Comparison of ENCODE assay signal across 12 mouse cellular contexts in genomic region chr11:8495801-8496200, GRCm38 (mm10).
DNase-seq lines count a peak whose midpoint lies in the region; ATAC-seq lines count a peak whose summit lies in the region.
"Had no signal": no experiment of that assay in that cellular context is flagged by ENCODE, and none has a peak within 500 bp of the region (broad histone marks: within the 10 kb centered on the region; RNA-seq: fewer than 3 reads in every experiment).

No protein-coding gene starts in this region.

- no peak for DNase-seq in cerebellum, adult 8-10 months
- DNase-seq in intestine, embryonic 14.5 days (ENCODE audit: low spot score), result no peak
- peak; percentile 40 for DNase-seq in brain, adult 2 months (ENCODE audit: low read depth, low spot score)
- DNase-seq in cerebellum, postnatal 25 days, result peak; percentile 67 to 77
- DNase-seq in layer of hippocampus, adult 8-10 months (ENCODE audit: low spot score in 2 of 2), result no peak
- DNase-seq: heart, postnatal 36 days; kidney, postnatal 36 days; layer of hippocampus, postnatal 36 days had no signal

- H3K9ac ChIP-seq in intestine, embryonic 14.5 days (ENCODE audit: low read length), result no peak overlapping the region
- H3K9ac ChIP-seq in intestine, embryonic 16.5 days (ENCODE audit: low read depth, low read length), result no peak overlapping the region

- ATAC-seq in cerebellum, adult (ENCODE audit: insufficient number of reproducible peaks, low FRiP score, low TSS enrichment), result 0 out of 2 replicates have a peak, but pooled peaks have one; percentile 37
- ATAC-seq in intestine, embryonic 14.5 days (replicated peaks; ENCODE audit: low FRiP score, low TSS enrichment, low read depth), result no peak
- no peak for ATAC-seq in intestine, embryonic 16.5 days
- no peak for ATAC-seq in monocyte, adult 5-6 weeks (replicated peaks; ENCODE audit: insufficient number of reproducible peaks, low FRiP score, low TSS enrichment, poor library complexity, severe bottlenecking)
- ATAC-seq: intestine, postnatal 0 days had no signal

- no peak overlapping the region for H3K4me3 ChIP-seq in intestine, embryonic 14.5 days (ENCODE audit: low read depth, low read length)
- no peak overlapping the region for H3K4me3 ChIP-seq in intestine, embryonic 16.5 days (ENCODE audit: low read length)

- peaks cover 17% of the 10 kb centered on the region for H3K4me1 ChIP-seq in intestine, embryonic 14.5 days (replicated peaks; ENCODE audit: control insufficient read depth, insufficient read depth, low read length)
- peaks cover 30% of the 10 kb centered on the region for H3K4me1 ChIP-seq in intestine, embryonic 16.5 days (ENCODE audit: control insufficient read depth, insufficient read depth, low read length)

- no peaks in the 10 kb centered on the region for H3K27me3 ChIP-seq in intestine, embryonic 14.5 days (replicated peaks; ENCODE audit: control insufficient read depth, insufficient read depth, low read length)
- H3K27me3 ChIP-seq in intestine, embryonic 16.5 days (replicated peaks; ENCODE audit: control insufficient read depth, insufficient read depth, low read length), result no peaks in the 10 kb centered on the region

- 87% methylated on average over 7 of the region's 7 CpGs for WGBS in intestine, embryonic 14.5 days
- whole genome bisulfite sequencing in intestine, embryonic 16.5 days, result 85% methylated on average over 7 of the region's 7 CpGs

- peaks cover 34% of the 10 kb centered on the region for H3K36me3 ChIP-seq in intestine, embryonic 14.5 days (ENCODE audit: control insufficient read depth, insufficient read depth, low read length)
- H3K36me3 ChIP-seq in intestine, embryonic 16.5 days (ENCODE audit: control insufficient read depth, insufficient read depth, low read length), result peaks cover 24% of the 10 kb centered on the region

- peak overlapping the region; percentile 76; the same call in 1 of the 2 replicates for H3K27ac ChIP-seq in intestine, embryonic 14.5 days (ENCODE audit: low read depth)
- no peak overlapping the region for H3K27ac ChIP-seq in intestine, embryonic 16.5 days (ENCODE audit: low read length)

- no peaks in the 10 kb centered on the region for H3K9me3 ChIP-seq in intestine, embryonic 14.5 days (ENCODE audit: control insufficient read depth, low read length)
- H3K9me3 ChIP-seq in intestine, embryonic 16.5 days (ENCODE audit: control insufficient read depth, low read length), result no peaks in the 10 kb centered on the region

- H3K4me2 ChIP-seq in intestine, embryonic 14.5 days (ENCODE audit: low read length), result no peak overlapping the region
- no peak overlapping the region for H3K4me2 ChIP-seq in intestine, embryonic 16.5 days (ENCODE audit: low read depth, low read length)

Comparison
In these comparisons a context has a peak if more than half of its experiments do, and no peak if none do; other contexts are left out.
1. DNase-seq: peak in brain, adult 2 months (single experiment) and cerebellum, postnatal 25 days (2 of 2); none in cerebellum, adult 8-10 months (single experiment), intestine, embryonic 14.5 days (single experiment) and layer of hippocampus, adult 8-10 months (0 of 2).